Mouse (Mus musculus): ENCODE data around the gene Exog. TPM values are rescaled to one million over a fixed set of nuclear protein-coding genes. Genes with fewer than 3 reads are reported as not detected.

Gene Exog
- total RNA-seq, 1 experiment from 2014 or later: 3.6 TPM

DNA sequence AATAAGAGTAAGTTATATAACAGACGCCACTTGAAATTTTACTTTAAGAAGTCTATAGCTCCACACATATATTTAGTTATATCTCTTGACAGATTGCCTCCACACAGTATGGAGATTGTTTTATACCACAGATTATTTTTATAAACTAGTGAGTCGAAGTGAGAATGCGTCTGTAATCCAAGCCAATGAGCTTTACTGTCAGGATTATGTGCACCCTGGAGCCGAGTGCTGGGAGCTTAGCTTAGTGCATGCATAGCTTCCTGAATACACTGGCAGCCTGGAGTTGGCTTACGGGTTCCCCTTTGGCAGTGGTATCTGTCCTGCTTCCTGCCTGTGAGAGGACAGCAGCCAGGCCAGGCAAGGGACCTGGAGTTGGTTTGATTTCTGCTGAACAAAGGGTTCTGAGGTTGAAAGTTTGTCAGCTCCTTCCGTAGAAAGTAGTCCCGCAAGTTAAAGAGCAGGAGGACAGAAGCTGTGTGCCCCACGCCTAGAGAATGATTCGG is 6.2 kb upstream of the Exog start:
- ATAC-seq (replicated peaks in 1 of 2; ENCODE audit: insufficient read depth in 1 of 2, low FRiP score in 2 of 2, low TSS enrichment in 1 of 2, low read depth in 1 of 2, poor library complexity in 2 of 2, severe bottlenecking in 2 of 2): no peak

- peak; percentile 51 to 59; a peak in 3 of 4 replicates for ATAC-seq (replicated peaks in 1 of 2; ENCODE audit: insufficient read depth in 1 of 2, low FRiP score in 2 of 2, low TSS enrichment in 1 of 2, low read depth in 1 of 2, poor library complexity in 2 of 2, severe bottlenecking in 2 of 2)
Measured at GRCm38 (mm10) chr9:119445737-119446136, 994 bp downstream of the Exog start.

- ATAC-seq (replicated peaks in 1 of 2; ENCODE audit: insufficient read depth in 1 of 2, low FRiP score in 2 of 2, low TSS enrichment in 1 of 2, low read depth in 1 of 2, poor library complexity in 2 of 2, severe bottlenecking in 2 of 2): no peak
Measured at GRCm38 (mm10) chr9:119455967-119456366, 11.2 kb downstream of the Exog start.

- no peak for ATAC-seq (replicated peaks in 1 of 2; ENCODE audit: insufficient read depth in 1 of 2, low FRiP score in 2 of 2, low TSS enrichment in 1 of 2, low read depth in 1 of 2, poor library complexity in 2 of 2, severe bottlenecking in 2 of 2)
Measured at GRCm38 (mm10) chr9:119457122-119457521, 12.4 kb downstream of the Exog start.

DNA sequence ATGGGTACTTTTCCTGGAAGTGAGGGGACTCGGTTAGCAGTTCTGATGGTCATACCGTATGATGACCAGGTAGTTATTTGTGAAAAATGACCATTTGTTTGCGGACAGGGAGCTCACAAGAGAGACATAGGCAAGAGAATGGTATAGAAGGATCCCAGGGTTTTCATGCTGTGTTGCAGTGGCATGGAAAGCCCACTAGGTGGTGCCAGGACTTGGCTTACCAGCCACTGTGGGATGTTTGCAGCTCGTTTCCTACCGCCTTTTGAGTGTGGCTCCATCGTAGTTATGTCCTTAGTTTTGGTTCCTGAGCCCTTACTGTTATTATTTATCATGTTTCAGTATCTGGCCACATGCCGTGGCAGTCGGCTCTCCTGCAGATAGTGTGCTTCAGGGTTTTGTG is 15.7 kb downstream of the Exog start:
- ATAC-seq (replicated peaks in 1 of 2; ENCODE audit: insufficient read depth in 1 of 2, low FRiP score in 2 of 2, low TSS enrichment in 1 of 2, low read depth in 1 of 2, poor library complexity in 2 of 2, severe bottlenecking in 2 of 2): peak; percentile 67 to 72; a peak in 2 of 4 replicates

GRCm38 (mm10) chr9:119465056-119465455 is 20.3 kb downstream of the Exog start:
- ATAC-seq (replicated peaks in 1 of 2; ENCODE audit: insufficient read depth in 1 of 2, low FRiP score in 2 of 2, low TSS enrichment in 1 of 2, low read depth in 1 of 2, poor library complexity in 2 of 2, severe bottlenecking in 2 of 2): no peak

GRCm38 (mm10) chr9:119465595-119465994 is 20.9 kb downstream of the Exog start:
- ATAC-seq (replicated peaks in 1 of 2; ENCODE audit: insufficient read depth in 1 of 2, low FRiP score in 2 of 2, low TSS enrichment in 1 of 2, low read depth in 1 of 2, poor library complexity in 2 of 2, severe bottlenecking in 2 of 2): peak; percentile 71 to 78; a peak in 3 of 4 replicates

DNA sequence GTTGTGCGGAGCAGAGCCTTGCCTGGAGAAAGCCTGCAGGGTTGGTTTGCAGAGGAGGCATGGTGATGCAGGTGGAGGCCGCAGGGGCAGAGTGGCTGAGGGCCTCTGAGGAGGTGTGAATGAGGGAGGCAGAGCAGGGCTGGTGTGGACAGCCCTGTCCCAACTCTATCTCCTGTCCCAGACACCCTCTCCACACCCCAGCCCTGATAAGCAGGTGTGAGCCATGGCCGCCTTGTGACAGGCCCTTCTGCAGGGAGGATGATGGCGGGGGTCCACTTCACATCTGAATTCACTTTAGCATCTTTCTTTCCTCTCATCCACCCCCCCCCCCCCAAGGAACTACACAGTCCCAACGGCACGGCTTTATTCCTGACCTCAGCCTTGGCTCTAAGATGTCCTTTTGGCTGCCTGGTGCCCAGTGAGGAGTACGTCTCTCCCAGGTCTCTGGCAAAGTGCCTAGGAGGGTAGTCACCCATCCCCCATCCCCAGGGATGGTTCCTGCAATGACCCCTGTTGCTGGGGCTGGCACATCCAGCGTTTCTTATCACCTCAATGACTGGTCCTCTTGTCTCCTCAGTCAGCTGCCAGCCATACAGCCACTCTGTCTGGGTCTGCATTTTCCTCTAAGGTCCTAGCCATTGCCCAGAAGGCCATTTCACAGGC is 25.1 kb downstream of the Exog start:
- no peak; a peak in 1 of 4 replicates for ATAC-seq (replicated peaks in 1 of 2; ENCODE audit: insufficient read depth in 1 of 2, low FRiP score in 2 of 2, low TSS enrichment in 1 of 2, low read depth in 1 of 2, poor library complexity in 2 of 2, severe bottlenecking in 2 of 2)

DNA sequence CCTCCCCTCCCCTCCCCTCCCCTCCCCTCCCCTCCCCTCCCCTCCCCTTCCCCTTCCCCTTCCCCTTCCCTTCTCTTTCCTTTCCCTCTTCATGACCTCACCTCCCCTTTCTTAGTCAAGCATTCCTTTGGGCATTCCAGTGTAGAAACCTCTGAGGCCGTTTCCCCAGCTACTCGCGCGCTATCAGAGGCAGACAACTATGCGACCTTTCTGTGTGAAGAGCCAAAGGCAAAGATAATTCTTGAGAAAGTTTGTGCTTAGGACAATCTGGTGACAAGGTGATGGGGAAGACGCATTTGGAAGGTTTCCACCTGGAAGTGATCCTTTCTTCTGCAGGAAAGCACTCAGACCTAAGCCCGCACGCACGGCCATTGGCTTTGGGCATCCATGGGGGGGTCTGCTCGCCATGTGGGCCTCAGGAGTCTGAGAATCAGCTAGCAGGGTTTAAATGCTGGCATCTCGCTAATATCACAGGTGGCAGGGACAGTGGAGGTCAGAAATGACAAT is 27.7 kb downstream of the Exog start:
- no peak for ATAC-seq (replicated peaks in 1 of 2; ENCODE audit: insufficient read depth in 1 of 2, low FRiP score in 2 of 2, low TSS enrichment in 1 of 2, low read depth in 1 of 2, poor library complexity in 2 of 2, severe bottlenecking in 2 of 2)

DNA sequence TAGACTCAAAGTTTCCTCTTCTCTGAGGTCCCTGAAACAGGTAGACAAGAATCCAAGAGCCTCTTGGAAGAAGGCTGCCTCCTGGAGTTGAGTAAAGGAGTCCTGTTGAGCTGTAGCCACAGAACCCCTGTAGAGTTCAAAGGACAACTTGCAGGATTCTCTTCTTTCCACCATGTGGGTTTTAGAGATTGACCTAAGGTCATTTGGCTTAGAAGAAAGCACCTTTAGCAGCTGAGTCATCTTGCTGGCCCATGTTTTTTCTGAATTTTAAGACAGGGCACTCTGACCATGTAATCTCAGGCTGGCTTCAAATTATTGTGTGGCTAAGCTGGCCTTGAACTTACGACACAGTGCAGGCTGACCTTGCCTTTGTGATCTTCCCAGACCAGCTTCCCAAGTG is 28.3 kb downstream of the Exog start:
- ATAC-seq (replicated peaks in 1 of 2; ENCODE audit: insufficient read depth in 1 of 2, low FRiP score in 2 of 2, low TSS enrichment in 1 of 2, low read depth in 1 of 2, poor library complexity in 2 of 2, severe bottlenecking in 2 of 2): no peak

- no peak for ATAC-seq (replicated peaks in 1 of 2; ENCODE audit: insufficient read depth in 1 of 2, low FRiP score in 2 of 2, low TSS enrichment in 1 of 2, low read depth in 1 of 2, poor library complexity in 2 of 2, severe bottlenecking in 2 of 2)
Measured at GRCm38 (mm10) chr9:119473608-119474164, 28.9 kb downstream of the Exog start.

DNA sequence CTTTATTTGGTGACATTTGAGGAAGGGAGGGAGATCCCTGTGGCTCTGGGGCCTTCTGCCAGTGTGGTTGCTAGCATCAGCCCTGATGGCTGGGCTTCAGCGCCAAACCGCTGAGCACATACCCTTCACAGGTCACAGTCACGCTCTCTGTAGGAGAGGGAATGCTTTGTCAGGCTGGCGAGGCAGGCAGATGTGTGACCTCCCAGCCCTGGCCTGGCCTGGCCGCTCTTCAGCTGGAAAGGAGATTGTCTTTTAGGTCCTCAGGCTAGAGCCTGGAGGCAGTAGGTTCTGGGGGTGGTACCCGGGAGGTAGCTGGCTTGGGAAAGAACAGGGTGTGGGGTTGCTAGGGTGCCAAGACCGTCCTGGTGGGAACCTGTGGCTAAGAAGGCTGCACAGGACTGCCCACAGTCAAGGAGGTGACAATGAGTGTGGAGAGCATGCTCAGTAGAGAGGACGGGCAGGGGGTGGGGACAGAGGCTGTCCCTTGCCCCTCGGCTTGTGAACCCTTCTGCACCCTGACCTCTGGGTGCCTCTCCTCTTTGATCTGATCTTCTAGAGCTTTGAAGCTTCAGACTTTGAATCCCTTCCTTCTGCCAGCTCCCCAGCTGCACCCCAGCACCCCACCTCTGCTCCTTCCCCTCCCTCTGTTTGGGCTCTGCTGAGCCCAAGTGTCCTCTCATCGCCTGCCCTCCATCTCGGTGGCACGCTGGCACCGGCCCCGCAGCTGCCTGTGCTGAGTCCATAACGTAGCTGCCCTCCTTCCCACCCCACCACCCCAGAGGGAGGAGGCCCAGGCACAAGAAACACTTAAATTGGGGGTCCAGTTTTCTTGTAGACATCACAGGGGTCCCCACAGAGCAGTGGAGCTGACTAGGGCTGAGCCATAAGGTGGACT is 30.2 kb downstream of the Exog start:
- no peak for ATAC-seq (replicated peaks in 1 of 2; ENCODE audit: insufficient read depth in 1 of 2, low FRiP score in 2 of 2, low TSS enrichment in 1 of 2, low read depth in 1 of 2, poor library complexity in 2 of 2, severe bottlenecking in 2 of 2)

DNA sequence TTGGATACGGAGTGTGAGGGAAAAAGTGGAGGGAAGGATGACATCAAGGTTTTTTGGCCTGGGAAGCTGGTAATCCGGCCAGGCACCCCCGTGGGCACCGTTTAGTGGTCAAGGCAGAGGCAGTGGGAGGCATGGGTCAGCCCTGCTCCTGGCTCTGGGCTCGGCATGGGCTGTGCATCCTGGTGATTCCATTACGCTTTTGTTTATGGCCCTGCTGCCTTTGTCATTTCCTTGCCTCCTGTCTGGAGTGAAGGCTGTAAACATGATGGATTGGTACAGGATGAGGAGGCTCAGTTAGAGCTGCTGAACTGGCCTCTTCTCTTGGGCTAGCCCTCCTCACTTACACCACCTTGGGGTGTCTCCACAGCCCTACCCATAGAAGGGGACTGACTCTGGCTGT is 33.0 kb downstream of the Exog start:
- ATAC-seq (replicated peaks in 1 of 2; ENCODE audit: insufficient read depth in 1 of 2, low FRiP score in 2 of 2, low TSS enrichment in 1 of 2, low read depth in 1 of 2, poor library complexity in 2 of 2, severe bottlenecking in 2 of 2): 0 out of 4 replicates have a peak, but pooled peaks of 1 of the 2 experiments have one; percentile 27

DNA sequence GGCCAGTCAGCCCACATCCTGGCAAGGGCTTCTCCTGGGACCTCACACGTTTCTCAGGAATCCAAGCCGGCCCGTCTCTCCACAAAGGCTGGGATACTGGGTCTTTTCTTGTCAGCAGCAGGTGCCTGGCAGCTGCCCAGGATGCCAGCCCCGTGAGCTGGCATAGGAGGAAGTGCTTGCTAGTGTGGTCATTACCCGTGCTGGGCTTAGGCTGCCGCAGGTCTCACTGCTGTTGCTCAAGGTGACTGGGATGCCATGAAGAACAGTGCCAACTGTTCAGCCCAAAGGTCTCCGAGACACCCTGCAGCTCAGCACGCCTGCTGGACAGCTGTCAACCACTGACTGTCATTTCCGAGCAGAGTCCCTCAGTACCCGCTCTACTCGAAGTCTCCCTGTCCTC is 33.6 kb downstream of the Exog start:
- ATAC-seq (replicated peaks in 1 of 2; ENCODE audit: insufficient read depth in 1 of 2, low FRiP score in 2 of 2, low TSS enrichment in 1 of 2, low read depth in 1 of 2, poor library complexity in 2 of 2, severe bottlenecking in 2 of 2): peak in 1 of 2 experiments; percentile 54; a peak in 1 of 4 replicates

DNA sequence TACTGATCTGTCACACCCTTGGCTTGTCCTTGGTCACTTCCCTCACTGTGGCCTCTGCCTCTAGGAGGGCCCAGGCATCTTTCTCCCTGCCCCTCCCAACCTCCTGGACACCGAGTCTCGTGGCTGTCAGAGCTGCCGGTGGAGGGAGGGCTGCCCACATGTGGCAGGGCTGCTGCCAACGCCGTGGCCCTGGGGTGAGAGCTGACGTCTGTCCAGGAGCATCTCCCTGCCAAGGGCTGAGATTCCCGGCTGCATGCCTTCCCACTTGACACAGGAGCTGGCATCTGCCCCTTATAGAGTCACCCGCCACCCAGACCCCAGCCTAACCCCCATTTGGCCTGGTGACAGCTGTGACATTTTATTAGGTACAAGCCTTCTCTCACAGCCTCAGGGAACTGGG is 34.6 kb downstream of the Exog start:
- ATAC-seq (replicated peaks in 1 of 2; ENCODE audit: insufficient read depth in 1 of 2, low FRiP score in 2 of 2, low TSS enrichment in 1 of 2, low read depth in 1 of 2, poor library complexity in 2 of 2, severe bottlenecking in 2 of 2): no peak

- no peak for ATAC-seq (replicated peaks in 1 of 2; ENCODE audit: insufficient read depth in 1 of 2, low FRiP score in 2 of 2, low TSS enrichment in 1 of 2, low read depth in 1 of 2, poor library complexity in 2 of 2, severe bottlenecking in 2 of 2)
Measured at GRCm38 (mm10) chr9:119481612-119482011, 36.9 kb downstream of the Exog start.

GRCm38 (mm10) chr9:119483554-119484353 is 39.0 kb downstream of the Exog start:
- peak; percentile 24 to 57; a peak in 3 of 4 replicates for ATAC-seq (replicated peaks in 1 of 2; ENCODE audit: insufficient read depth in 1 of 2, low FRiP score in 2 of 2, low TSS enrichment in 1 of 2, low read depth in 1 of 2, poor library complexity in 2 of 2, severe bottlenecking in 2 of 2)

All from hematopoietic stem cell, adult 5-6 weeks (primary cell).